Mouse (Mus musculus): ENCODE measurements around the gene Cenpx.

GRCm38 (mm10) chr11:120730331-120730870 is 16.9 kb upstream of the Cenpx start:
- no peak for TF ChIP-seq CTCF (IDR thresholded peaks at IDR 0.05; ENCODE audit: low read depth, low read length)
- TF ChIP-seq POLR2A (IDR thresholded peaks at IDR 0.05; ENCODE audit: borderline replicate concordance, low read depth, low read length) = no peak

Measured in bone marrow macrophage, adult 2 months (primary cell).